Mouse (Mus musculus): ENCODE measurements around the gene Rfx4. TPM values are rescaled to one million over a fixed set of nuclear protein-coding genes. Genes with fewer than 3 reads are reported as not detected.

Rfx4 gene
- total RNA-seq, 2 experiments from 2014 or later: not detected

GRCm38 (mm10) chr10:84910194-84910593, 154.3 kb downstream of the Rfx4 start:
- DNase-seq: no peak

- DNase-seq: no peak
Observed at GRCm38 (mm10) chr10:84910758-84911384, 155.0 kb downstream of the Rfx4 start.

- DNase-seq: no peak
Observed at GRCm38 (mm10) chr10:84913148-84913547, 157.3 kb downstream of the Rfx4 start.

- no peak for DNase-seq
Observed at GRCm38 (mm10) chr10:84915476-84915875, 159.6 kb downstream of the Rfx4 start.

GRCm38 (mm10) chr10:84916810-84917730, 161.2 kb downstream of the Rfx4 start, which contains the start of gene Ric8b:
Gene Ric8b (plus strand): TSS chr10:84917616.
- DNase-seq: peak; percentile 98

- DNase-seq: peak in 1 of 2 experiments; percentile 62
Observed at GRCm38 (mm10) chr10:84917731-84918095, 161.9 kb downstream of the Rfx4 start.

GRCm38 (mm10) chr10:84926336-84926735, 170.5 kb downstream of the Rfx4 start:
- peak in 1 of 2 experiments; percentile 47 for DNase-seq

GRCm38 (mm10) chr10:84926885-84927284, 171.0 kb downstream of the Rfx4 start:
- DNase-seq: no peak

- no peak for DNase-seq
Observed at GRCm38 (mm10) chr10:84928465-84928864, 172.6 kb downstream of the Rfx4 start.

GRCm38 (mm10) chr10:84935553-84936209, 179.8 kb downstream of the Rfx4 start:
- no peak for DNase-seq

GRCm38 (mm10) chr10:84936832-84937515, 181.1 kb downstream of the Rfx4 start:
- no peak for DNase-seq

GRCm38 (mm10) chr10:84938094-84938820, 182.4 kb downstream of the Rfx4 start:
- DNase-seq: peak in 1 of 2 experiments; percentile 37

- DNase-seq: no peak
Observed at GRCm38 (mm10) chr10:84938886-84939285, 183.0 kb downstream of the Rfx4 start.

- DNase-seq: no peak
Observed at GRCm38 (mm10) chr10:84940356-84940755, 184.5 kb downstream of the Rfx4 start.

- DNase-seq: no peak
Observed at GRCm38 (mm10) chr10:84945692-84946091, 189.8 kb downstream of the Rfx4 start.

GRCm38 (mm10) chr10:84948970-84949683, 193.3 kb downstream of the Rfx4 start:
- DNase-seq: no peak

- no peak for DNase-seq
Observed at GRCm38 (mm10) chr10:84949684-84950010, 193.8 kb downstream of the Rfx4 start.

GRCm38 (mm10) chr10:84950384-84950783, 194.5 kb downstream of the Rfx4 start:
- no peak for DNase-seq

- DNase-seq: no peak
Observed at GRCm38 (mm10) chr10:84954236-84954635, 198.4 kb downstream of the Rfx4 start.

Measured in adrenal gland, postnatal 36 days (tissue).